Mouse (Mus musculus) heart, postnatal 0 days (tissue): Measurements from ENCODE around the gene Scaf8. TPM values are rescaled to one million over a fixed set of nuclear protein-coding genes. Genes with fewer than 3 reads are reported as not detected.
"Not testable (repeated sequence)": the region's sequence is repeated elsewhere in the genome, so short reads cannot be mapped to it uniquely, and the experiment has no call there.

Source experiments
- ATAC-seq: fragments of 200-750 bp; cut with Nextera tagmentation; 2 replicates; pipeline ENCODE4 v1.8.0; 2017; ENCODE audit warnings: low read depth, moderate number of reproducible peaks, moderate library complexity; ENCODE audit not compliant: insufficient read depth
- DNase-seq: peaks from one replicate; pipeline ENCODE4 v3.0.0-alpha.2; 2016; ENCODE audit warnings: low spot score
- H3K27ac ChIP-seq: fragments of 300-500 bp; sonication (generic); 2 replicates; pipeline ENCODE4 v1.5.1; 2014; ENCODE audit warnings: low read depth, mild to moderate bottlenecking
- H3K27me3 ChIP-seq: fragments of 300-500 bp; sonication (generic); 2 replicates; pipeline ENCODE4 v1.6.1; 2014; ENCODE audit warnings: low read length, mixed read lengths; ENCODE audit not compliant: control insufficient read depth, insufficient read depth
- H3K36me3 ChIP-seq: fragments of 300-500 bp; sonication (generic); replicated peaks from 2 replicates; pipeline ENCODE4 v1.6.1; 2014; ENCODE audit warnings: low read length, mixed read lengths; ENCODE audit not compliant: control insufficient read depth, insufficient read depth
- H3K4me1 ChIP-seq: fragments of 300-500 bp; sonication (generic); 2 replicates; pipeline ENCODE4 v1.6.1; 2014; ENCODE audit warnings: antibody characterized with exemption; ENCODE audit not compliant: control insufficient read depth, insufficient read depth
- H3K4me2 ChIP-seq: fragments of 300-500 bp; sonication (generic); 2 replicates; pipeline ENCODE4 v1.6.1; 2014; ENCODE audit warnings: low read depth, mild to moderate bottlenecking, low read length, moderate library complexity
- H3K4me3 ChIP-seq: fragments of 300-500 bp; sonication (generic); 2 replicates; pipeline ENCODE4 v1.5.1; 2014; ENCODE audit warnings: low read depth, low read length
- H3K9ac ChIP-seq: fragments of 300-500 bp; sonication (generic); replicated peaks from 2 replicates; pipeline ENCODE4 v1.6.1; 2014; ENCODE audit warnings: low read depth, low read length, mixed read lengths
- H3K9me3 ChIP-seq: fragments of 300-500 bp; sonication (generic); replicated peaks from 2 replicates; pipeline ENCODE4 v1.6.1; 2016; ENCODE audit warnings: low read length; ENCODE audit not compliant: control insufficient read depth
- CTCF ChIP-seq: IDR thresholded peaks from 2 replicates; pipeline ENCODE4 v1.5.1; 2016; ENCODE audit warnings: antibody characterized with exemption, control low read depth, low read depth
- EP300 ChIP-seq: IDR thresholded peaks from 2 replicates; pipeline ENCODE4 v1.6.1; 2016; ENCODE audit warnings: antibody characterized with exemption, low read depth
- WGBS: fragments of 180-500 bp; shearing (Covaris S2); extraction: QIAGEN DNeasy Blood & Tissue Kit; methylation state at CpG from one replicate; pipeline ENCODE4 v1.1.7; 2014; 5-methylcytosine and 5-hydroxymethylcytosine counted together
- polyA plus RNA-seq: library from polyadenylated mRNA; unstranded; fragments of >200 nt; fragmentation: Nextera tagmentation; extraction: Ambion mirVana; gene quantifications from 2 replicates; pipeline ENCODE4 v1.2.1, GENCODE M21; 2015
- total RNA-seq: library from RNA; depleted of rRNA; stranded (reverse); fragments of >200 nt; gene quantifications from 2 replicates; pipeline ENCODE4 v1.2.3, GENCODE M21; 2014; ENCODE audit warnings: low replicate concordance; rRNA removed

Gene Scaf8
- total RNA-seq, result 25.5 and 54.0 TPM in 2 replicates
- 7.7 and 8.4 TPM in 2 replicates for polyA plus RNA-seq

DNA sequence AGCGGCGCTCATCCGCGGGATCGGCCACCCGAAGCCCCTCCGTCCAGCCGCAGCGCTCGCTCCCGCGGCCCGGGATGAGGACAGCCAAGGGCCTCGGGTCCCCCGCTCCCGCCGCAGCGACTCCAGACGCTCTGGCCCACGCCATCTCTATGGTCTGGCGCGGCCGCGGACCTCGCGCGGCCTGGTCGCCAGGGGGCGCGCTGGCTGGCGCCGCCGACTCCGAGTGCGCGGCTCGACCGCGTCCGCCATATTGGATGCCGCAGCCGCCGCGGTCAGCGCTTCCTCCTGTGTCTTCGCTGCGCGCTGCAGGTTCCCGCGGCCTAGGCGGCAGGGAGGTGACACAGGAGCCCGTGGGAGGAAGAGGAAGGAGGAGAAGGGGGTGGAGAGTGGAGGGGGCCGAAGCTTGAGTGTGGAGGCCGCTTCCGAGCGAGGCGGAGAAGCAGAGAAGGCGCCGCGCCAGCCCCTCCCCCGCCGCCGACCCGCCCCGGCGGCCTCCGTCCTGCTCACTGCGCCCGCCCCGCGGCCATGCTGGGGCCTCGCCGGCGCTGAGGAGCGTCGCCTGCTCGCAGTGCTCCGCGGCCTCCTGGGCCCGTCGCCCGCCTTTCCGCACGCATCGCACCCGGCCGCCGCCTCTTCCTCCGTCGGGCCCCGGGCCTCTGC is at the start of gene Scaf8:
Scaf8 (plus strand) TSS at position 253 of the 660 bp plus-strand sequence.
- DNase-seq (peak; percentile 85), ATAC-seq (peak; percentile 90)
- H3K4me2 ChIP-seq, result peak within 1 kb of the TSS; percentile 89
- WGBS, result under 1% methylated on average over 56 of the region's 91 CpGs
- H3K4me3 ChIP-seq, result peak within 1 kb of the TSS; percentile 94
- no peaks in the 10 kb centered on the region for H3K27me3 ChIP-seq
- no peaks in the 10 kb centered on the region for H3K9me3 ChIP-seq
- peak within 1 kb of the TSS; percentile 96 for H3K9ac ChIP-seq
- H3K27ac ChIP-seq, result peak within 1 kb of the TSS; percentile 99
- TF ChIP-seq EP300 (no peak), CTCF (peak; percentile 45; the same call in 1 of the 2 replicates)
- no peaks in the 10 kb centered on the region for H3K36me3 ChIP-seq
- H3K4me1 ChIP-seq, result peaks cover 22% of the 10 kb centered on the region

GRCm38 (mm10) chr17:3075166-3075872 is 39.5 kb upstream of the Scaf8 start:
- no peak for DNase-seq
- no peaks in the 10 kb centered on the region for H3K4me1 ChIP-seq

GRCm38 (mm10) chr17:3075873-3076245 is 38.9 kb upstream of the Scaf8 start:
- Histone ChIP-seq H3K9ac (no peak overlapping the region), H3K36me3 (peaks cover 15% of the 10 kb centered on the region; the same call in 1 of the 2 replicates), H3K4me2 (no peak overlapping the region), H3K27ac (no peak overlapping the region), H3K27me3 (no peaks in the 10 kb centered on the region), H3K9me3 (no peaks in the 10 kb centered on the region), H3K4me3 (no peak overlapping the region), H3K4me1 (no peaks in the 10 kb centered on the region)
- DNase-seq, result no peak
- WGBS, result 95% methylated on average over 4 of the region's 4 CpGs
- ATAC-seq, result no peak
- TF ChIP-seq CTCF (no peak), EP300 (no peak)

More at GRCm38 (mm10) chr17:3075166-3075872, 39.5 kb upstream of the Scaf8 start:
- Histone ChIP-seq H3K9me3 (no peaks in the 10 kb centered on the region), H3K4me2 (no peak overlapping the region), H3K36me3 (peaks cover 20% of the 10 kb centered on the region; the same call in 1 of the 2 replicates), H3K27ac (no peak overlapping the region), H3K27me3 (no peaks in the 10 kb centered on the region), H3K9ac (no peak overlapping the region), H3K4me3 (no peak overlapping the region)
- 92% methylated on average over 9 of the region's 9 CpGs for WGBS
- ATAC-seq, result no peak
- TF ChIP-seq EP300, result no peak
- TF ChIP-seq CTCF, result no peak

GRCm38 (mm10) chr17:3077936-3078335 is 36.8 kb upstream of the Scaf8 start:
- H3K4me3 ChIP-seq, H3K27me3 ChIP-seq, ATAC-seq, DNase-seq, H3K36me3 ChIP-seq, H3K27ac ChIP-seq, H3K4me1 ChIP-seq, H3K9ac ChIP-seq, H3K9me3 ChIP-seq, H3K4me2 ChIP-seq: not testable (repeated sequence)
- 89% methylated on average over 9 of the region's 9 CpGs for WGBS

- not testable (repeated sequence) for H3K4me2 ChIP-seq, H3K27me3 ChIP-seq, H3K36me3 ChIP-seq, H3K9me3 ChIP-seq, H3K4me1 ChIP-seq, ATAC-seq, H3K27ac ChIP-seq, DNase-seq, H3K4me3 ChIP-seq, H3K9ac ChIP-seq
- 81% methylated on average over 7 of the region's 9 CpGs for WGBS
Observed at GRCm38 (mm10) chr17:3080587-3081349, 34.0 kb upstream of the Scaf8 start.

- not testable (repeated sequence) for H3K36me3 ChIP-seq, H3K4me2 ChIP-seq, H3K4me1 ChIP-seq, DNase-seq, H3K9ac ChIP-seq, H3K4me3 ChIP-seq, H3K9me3 ChIP-seq, H3K27me3 ChIP-seq, H3K27ac ChIP-seq
- 73% methylated on average over 2 of the region's 3 CpGs for WGBS
- peak; percentile 12 for ATAC-seq
Observed at GRCm38 (mm10) chr17:3081512-3082100, 33.2 kb upstream of the Scaf8 start.

GRCm38 (mm10) chr17:3082125-3082755 is 32.5 kb upstream of the Scaf8 start:
- not testable (repeated sequence) for H3K9me3 ChIP-seq, H3K27ac ChIP-seq, H3K4me3 ChIP-seq, H3K4me1 ChIP-seq, DNase-seq, H3K36me3 ChIP-seq, H3K9ac ChIP-seq, H3K27me3 ChIP-seq, H3K4me2 ChIP-seq
- ATAC-seq, result peak; percentile 42
- WGBS, result 83% methylated on average over 6 of the region's 9 CpGs
